Mouse (Mus musculus) lung, embryonic 15.5 days (tissue): ENCODE measurements around the gene AI481877. TPM values are rescaled to one million over a fixed set of nuclear protein-coding genes. Genes with fewer than 3 reads are reported as not detected.
A peak's percentile ranks its signal among the peaks of the same experiment; 100 is the strongest.

ENCODE experiments used
- ATAC-seq: fragments of 200-750 bp; cut with Nextera tagmentation; 2 replicates; pipeline ENCODE4 v1.8.0; 2017; ENCODE audit warnings: moderate number of reproducible peaks, borderline replicate concordance; ENCODE audit not compliant: low FRiP score, low TSS enrichment; ENCODE audit errors: extremely low read depth
- H3K27ac ChIP-seq: fragments of 300-500 bp; sonication (generic); 2 replicates; pipeline ENCODE4 v1.5.1; 2015; ENCODE audit warnings: moderate library complexity, mild to moderate bottlenecking, inconsistent platforms
- H3K27me3 ChIP-seq: fragments of 300-500 bp; sonication (generic); 2 replicates; pipeline ENCODE4 v1.6.1; 2015; ENCODE audit warnings: inconsistent platforms
- H3K36me3 ChIP-seq: fragments of 300-500 bp; sonication (generic); 2 replicates; pipeline ENCODE4 v1.6.1; 2015; ENCODE audit warnings: inconsistent platforms
- H3K4me1 ChIP-seq: fragments of 300-500 bp; sonication (generic); 2 replicates; pipeline ENCODE4 v1.6.1; 2015; ENCODE audit warnings: inconsistent platforms
- H3K4me2 ChIP-seq: fragments of 300-500 bp; sonication (generic); 2 replicates; pipeline ENCODE4 v1.6.1; 2015; ENCODE audit warnings: inconsistent platforms, mild to moderate bottlenecking, moderate library complexity
- H3K4me3 ChIP-seq: fragments of 300-500 bp; sonication (generic); 2 replicates; pipeline ENCODE4 v1.5.1; 2015; ENCODE audit warnings: mild to moderate bottlenecking, inconsistent platforms
- H3K9ac ChIP-seq: fragments of 300-500 bp; sonication (generic); 2 replicates; pipeline ENCODE4 v1.6.1; 2015; ENCODE audit warnings: inconsistent platforms
- H3K9me3 ChIP-seq: fragments of 300-500 bp; sonication (generic); 2 replicates; pipeline ENCODE4 v1.6.1; 2016; ENCODE audit warnings: inconsistent platforms
- WGBS: fragments of 180-500 bp; shearing (Covaris S2); methylation state at CpG from one replicate; pipeline ENCODE4 v1.1.7; 2015; 5-methylcytosine and 5-hydroxymethylcytosine counted together
- polyA plus RNA-seq: library from polyadenylated mRNA; unstranded; fragments of >200 nt; fragmentation: Nextera tagmentation; extraction: Ambion mirVana; gene quantifications from 2 replicates; pipeline ENCODE4 v1.2.1, GENCODE M21; 2015

The AI481877 gene
- polyA plus RNA-seq, 1 experiment from 2014 or later: not detected

DNA sequence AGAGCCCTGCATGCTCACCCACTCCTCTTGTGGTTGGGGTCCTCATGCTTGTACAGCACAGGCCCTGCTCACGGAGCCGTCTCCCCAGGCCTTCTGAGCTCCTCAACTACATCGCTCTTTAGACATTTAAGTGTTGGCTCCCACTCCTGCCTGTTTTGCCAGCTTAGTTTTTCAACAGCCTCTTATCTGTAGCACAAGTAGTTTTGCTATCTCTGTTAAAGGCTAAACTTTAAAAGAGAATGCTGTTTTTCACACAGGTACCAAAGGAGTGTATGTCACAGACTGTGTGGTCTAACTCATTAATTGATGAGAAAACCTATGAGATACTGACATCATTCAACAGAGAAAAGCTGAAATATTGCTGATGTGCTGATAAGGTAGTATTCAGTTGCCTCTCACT lies 127.3 kb downstream of the AI481877 start:
- no peak for ATAC-seq
- Histone ChIP-seq H3K9me3 (no peaks in the 10 kb centered on the region), H3K27ac (no peak overlapping the region), H3K9ac (no peak overlapping the region), H3K27me3 (no peaks in the 10 kb centered on the region), H3K36me3 (no peaks in the 10 kb centered on the region), H3K4me1 (peaks cover 5% of the 10 kb centered on the region), H3K4me2 (no peak overlapping the region), H3K4me3 (no peak overlapping the region)
- WGBS: 45% methylated on average over 3 of the region's 3 CpGs

- H3K4me1 ChIP-seq: peaks cover 12% of the 10 kb centered on the region
Measured at GRCm38 (mm10) chr4:59009696-59010095, 129.1 kb downstream of the AI481877 start.

GRCm38 (mm10) chr4:59009186-59009585 lies 129.6 kb downstream of the AI481877 start:
- no peaks in the 10 kb centered on the region for H3K27me3 ChIP-seq
- 88% methylated on average over 7 of the region's 7 CpGs for WGBS
- no peak for ATAC-seq
- H3K9ac ChIP-seq: no peak overlapping the region
- no peak overlapping the region for H3K27ac ChIP-seq
- no peaks in the 10 kb centered on the region for H3K36me3 ChIP-seq
- no peak overlapping the region for H3K4me2 ChIP-seq
- no peak overlapping the region for H3K4me3 ChIP-seq
- H3K4me1 ChIP-seq: peaks cover 17% of the 10 kb centered on the region
- no peaks in the 10 kb centered on the region for H3K9me3 ChIP-seq

More at GRCm38 (mm10) chr4:59009696-59010095, 129.1 kb downstream of the AI481877 start:
- H3K36me3 ChIP-seq: no peaks in the 10 kb centered on the region
- no peaks in the 10 kb centered on the region for H3K27me3 ChIP-seq
- no peaks in the 10 kb centered on the region for H3K9me3 ChIP-seq
- H3K9ac ChIP-seq: no peak overlapping the region
- H3K4me3 ChIP-seq: no peak overlapping the region
- WGBS: 76% methylated on average over 4 of the region's 4 CpGs
- H3K4me2 ChIP-seq: no peak overlapping the region
- no peak for ATAC-seq
- no peak overlapping the region for H3K27ac ChIP-seq

- H3K4me3 ChIP-seq: no peak overlapping the region
- no peak for ATAC-seq
Measured at GRCm38 (mm10) chr4:59007974-59008373, 130.8 kb downstream of the AI481877 start.

GRCm38 (mm10) chr4:59007016-59007415 lies 131.8 kb downstream of the AI481877 start:
- Histone ChIP-seq H3K27me3 (no peaks in the 10 kb centered on the region), H3K4me1 (peaks cover 21% of the 10 kb centered on the region)
- WGBS: 66% methylated on average over 6 of the region's 6 CpGs

More at GRCm38 (mm10) chr4:59007974-59008373, 130.8 kb downstream of the AI481877 start:
- Histone ChIP-seq H3K36me3 (no peaks in the 10 kb centered on the region), H3K27me3 (no peaks in the 10 kb centered on the region), H3K4me1 (peaks cover 21% of the 10 kb centered on the region), H3K9me3 (no peaks in the 10 kb centered on the region), H3K9ac (no peak overlapping the region), H3K27ac (no peak overlapping the region), H3K4me2 (no peak overlapping the region)
- WGBS: 71% methylated on average over 5 of the region's 5 CpGs

DNA sequence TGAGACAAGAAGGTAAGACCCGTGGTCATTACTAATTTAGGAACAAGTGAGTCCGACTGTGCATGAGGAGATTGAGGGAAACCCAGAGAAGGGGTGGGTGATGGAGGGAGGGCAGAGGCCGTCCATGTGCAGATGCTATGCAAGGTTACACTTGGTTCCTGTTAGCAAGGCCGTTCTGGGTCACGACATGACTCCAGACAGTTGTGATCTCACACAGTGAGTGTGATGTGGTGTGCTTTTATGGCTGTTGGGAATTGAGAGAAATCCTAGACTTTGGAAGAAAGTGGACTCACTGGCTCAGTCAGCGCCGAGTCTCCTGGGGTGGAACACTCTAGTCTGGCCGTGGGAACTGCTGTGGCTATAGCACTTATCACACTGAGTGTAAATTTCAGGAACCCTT lies 132.6 kb downstream of the AI481877 start:
- WGBS: 61% methylated on average over 8 of the region's 8 CpGs
- no peak overlapping the region for H3K27ac ChIP-seq
- H3K27me3 ChIP-seq: no peaks in the 10 kb centered on the region
- H3K4me1 ChIP-seq: peaks cover 18% of the 10 kb centered on the region
- no peak overlapping the region for H3K9ac ChIP-seq
- no peaks in the 10 kb centered on the region for H3K36me3 ChIP-seq
- H3K9me3 ChIP-seq: no peaks in the 10 kb centered on the region
- no peak overlapping the region for H3K4me3 ChIP-seq
- H3K4me2 ChIP-seq: no peak overlapping the region
- no peak for ATAC-seq

More at GRCm38 (mm10) chr4:59007016-59007415, 131.8 kb downstream of the AI481877 start:
- H3K4me2 ChIP-seq: no peak overlapping the region
- H3K9me3 ChIP-seq: no peaks in the 10 kb centered on the region
- no peak overlapping the region for H3K9ac ChIP-seq
- no peak overlapping the region for H3K27ac ChIP-seq
- ATAC-seq: no peak
- H3K4me3 ChIP-seq: no peak overlapping the region
- no peaks in the 10 kb centered on the region for H3K36me3 ChIP-seq

DNA sequence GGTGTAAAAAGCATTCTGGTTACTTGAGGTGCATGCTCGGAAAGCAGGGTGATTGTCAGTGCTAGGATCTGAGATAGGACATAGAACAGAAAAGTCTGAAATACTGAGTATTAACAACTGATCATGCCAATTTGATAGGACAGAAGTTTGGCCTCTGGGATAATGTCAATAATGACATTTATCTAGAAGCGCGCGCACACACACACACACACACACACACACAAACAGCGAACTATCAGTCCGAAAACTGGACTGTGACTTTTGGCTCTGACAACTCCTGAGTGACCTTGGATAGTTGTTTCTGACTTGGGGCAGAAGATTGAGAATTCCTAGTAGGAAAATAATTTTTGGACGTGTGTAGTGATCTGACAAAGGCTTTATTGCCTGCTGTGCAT lies 135.0 kb downstream of the AI481877 start:
- peaks cover 15% of the 10 kb centered on the region for H3K4me1 ChIP-seq
- no peaks in the 10 kb centered on the region for H3K36me3 ChIP-seq
- WGBS: 15% methylated on average over 7 of the region's 7 CpGs
- no peaks in the 10 kb centered on the region for H3K27me3 ChIP-seq
- H3K9me3 ChIP-seq: no peaks in the 10 kb centered on the region
- peak overlapping the region; percentile 85 for H3K4me3 ChIP-seq
- peak overlapping the region; percentile 91 for H3K9ac ChIP-seq
- H3K27ac ChIP-seq: no peak overlapping the region
- no peak for ATAC-seq
- H3K4me2 ChIP-seq: peak overlapping the region; percentile 68

DNA sequence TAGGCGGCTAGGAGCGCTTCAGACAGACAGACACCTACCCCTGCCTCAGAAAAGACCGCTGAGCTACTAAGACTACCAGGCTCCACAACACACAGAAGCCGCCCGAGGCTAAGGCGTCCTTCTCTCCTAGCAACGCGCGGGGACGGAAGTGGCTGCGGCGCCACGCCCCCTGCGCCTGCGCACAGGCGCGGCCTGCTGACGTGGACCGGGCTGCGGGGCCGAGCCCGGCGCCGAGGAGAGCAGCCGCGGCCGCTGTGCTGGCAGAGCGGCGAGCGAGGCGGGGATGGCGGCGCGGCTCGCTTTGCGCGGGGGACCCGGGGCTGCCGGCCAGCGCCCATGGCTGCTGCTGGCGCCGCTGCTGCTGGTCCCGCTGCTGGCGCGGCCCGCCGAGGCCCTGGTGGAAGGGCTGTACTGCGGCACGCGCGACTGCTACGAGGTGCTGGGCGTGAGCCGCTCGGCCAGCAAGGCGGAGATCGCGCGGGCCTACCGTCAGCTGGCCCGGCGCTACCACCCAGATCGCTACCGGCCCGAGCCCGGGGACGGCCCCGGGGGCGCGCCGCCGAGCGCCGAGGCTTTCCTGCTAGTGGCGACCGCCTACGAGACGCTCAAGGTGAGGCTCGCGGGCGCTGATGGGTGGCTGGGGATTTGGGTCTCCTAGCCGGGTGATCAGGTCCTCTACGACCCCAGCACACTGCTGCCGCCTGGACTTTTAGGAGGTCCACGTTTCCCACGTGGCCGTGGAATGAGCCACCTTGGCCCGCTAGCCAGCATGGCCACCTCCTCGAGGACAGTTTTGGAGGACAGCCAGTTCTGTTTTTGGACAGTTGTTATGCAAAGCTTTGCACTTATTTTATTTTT lies 135.6 kb downstream of the AI481877 start, which contains the start of gene Gm20503:
TSS of gene Gm20503 (plus strand) at position 263 of the 858 bp plus-strand sequence.
- H3K4me3 ChIP-seq: peak within 1 kb of the TSS; percentile 85
- H3K27me3 ChIP-seq: no peaks in the 10 kb centered on the region
- under 1% methylated on average over 87 of the region's 89 CpGs for WGBS
- no peaks in the 10 kb centered on the region for H3K9me3 ChIP-seq
- H3K36me3 ChIP-seq: no peaks in the 10 kb centered on the region
- peak; percentile 98 for ATAC-seq
- H3K4me2 ChIP-seq: peak within 1 kb of the TSS; percentile 68
- H3K4me1 ChIP-seq: peaks cover 15% of the 10 kb centered on the region
- H3K9ac ChIP-seq: peak within 1 kb of the TSS; percentile 91
- peak within 1 kb of the TSS; percentile 81 for H3K27ac ChIP-seq

DNA sequence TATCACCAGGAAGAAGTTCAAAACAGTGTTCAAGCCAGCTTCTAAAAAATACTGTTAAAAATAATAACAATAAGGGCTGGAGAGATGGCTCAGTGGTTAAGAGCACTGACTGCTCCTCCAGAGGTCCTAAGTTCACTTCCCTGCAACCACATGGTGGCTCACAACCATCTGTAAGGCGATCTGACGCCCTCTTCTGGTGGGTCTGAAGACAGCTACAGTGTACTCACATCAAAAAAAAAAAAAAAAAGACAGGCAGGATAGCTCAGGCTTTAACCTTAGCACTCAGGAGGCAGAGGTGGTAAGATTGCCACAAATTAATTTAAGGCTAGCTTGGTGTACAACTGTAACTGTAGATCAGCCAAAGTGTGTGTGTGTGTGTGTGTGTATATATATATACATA lies 138.2 kb downstream of the AI481877 start:
- Histone ChIP-seq H3K27me3 (no peaks in the 10 kb centered on the region), H3K36me3 (no peaks in the 10 kb centered on the region), H3K9me3 (no peaks in the 10 kb centered on the region), H3K4me3 (no peak overlapping the region), H3K4me2 (no peak overlapping the region), H3K4me1 (peaks cover 18% of the 10 kb centered on the region), H3K27ac (no peak overlapping the region), H3K9ac (no peak overlapping the region)
- 0% methylated on average over 2 of the region's 2 CpGs for WGBS
- ATAC-seq: no peak

DNA sequence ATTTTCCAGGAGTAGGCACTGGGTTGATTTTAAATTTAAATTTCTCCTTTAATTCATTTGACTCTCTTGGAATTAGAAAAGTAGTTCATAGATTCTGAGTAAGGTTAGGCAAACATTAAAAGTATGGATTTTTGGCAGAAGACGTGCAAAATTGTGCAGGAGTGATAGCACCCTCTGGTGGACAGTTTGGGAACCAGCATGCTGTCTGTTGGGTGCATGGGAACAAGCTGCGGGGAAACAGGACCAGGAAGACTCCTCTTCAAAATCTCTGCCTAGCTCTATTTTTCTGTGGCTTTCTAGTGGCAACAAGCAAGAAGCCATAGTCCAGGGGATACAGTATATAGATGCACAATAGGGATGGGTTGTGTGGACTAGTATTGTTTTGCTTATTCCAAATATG lies 139.1 kb downstream of the AI481877 start:
- Histone ChIP-seq H3K36me3 (no peaks in the 10 kb centered on the region), H3K4me1 (peaks cover 11% of the 10 kb centered on the region), H3K4me3 (no peak overlapping the region), H3K27ac (no peak overlapping the region), H3K27me3 (no peaks in the 10 kb centered on the region), H3K9ac (no peak overlapping the region), H3K9me3 (no peaks in the 10 kb centered on the region), H3K4me2 (no peak overlapping the region)
- ATAC-seq: no peak
- 5% methylated on average over 2 of the region's 2 CpGs for WGBS

GRCm38 (mm10) chr4:58998688-58999087 lies 140.1 kb downstream of the AI481877 start:
- Histone ChIP-seq H3K9me3 (no peaks in the 10 kb centered on the region), H3K4me3 (no peak overlapping the region), H3K4me2 (no peak overlapping the region), H3K4me1 (0 out of 2 replicates have a peak, but pooled peaks cover 3% of the 10 kb centered on the region), H3K27me3 (no peaks in the 10 kb centered on the region), H3K9ac (no peak overlapping the region), H3K27ac (no peak overlapping the region), H3K36me3 (no peaks in the 10 kb centered on the region)
- ATAC-seq: no peak
- 64% methylated on average over 1 of the region's 1 CpGs for WGBS

GRCm38 (mm10) chr4:58997081-58997480 lies 141.7 kb downstream of the AI481877 start:
- H3K27ac ChIP-seq: no peak overlapping the region
- ATAC-seq: no peak; the same call in 1 of the 2 replicates
- H3K9ac ChIP-seq: no peak overlapping the region
- H3K4me2 ChIP-seq: no peak overlapping the region
- 0 out of 2 replicates have a peak, but pooled peaks cover 3% of the 10 kb centered on the region for H3K4me1 ChIP-seq
- H3K9me3 ChIP-seq: no peaks in the 10 kb centered on the region
- no peak overlapping the region for H3K4me3 ChIP-seq
- no peaks in the 10 kb centered on the region for H3K27me3 ChIP-seq
- 43% methylated on average over 5 of the region's 5 CpGs for WGBS
- H3K36me3 ChIP-seq: no peaks in the 10 kb centered on the region
